Mouse (Mus musculus) kidney, adult 2 months (tissue): Measurements from ENCODE around the gene Exoc5.

Experiments
- CTCF ChIP-seq: fragments of 200-500 bp; conservative IDR thresholded peaks from 2 replicates; pipeline ENCODE4 v1.5.1; 2011; ENCODE audit warnings: low read depth, mild to moderate bottlenecking, control low read depth, low read length, moderate library complexity, mixed read lengths; ENCODE audit not compliant: insufficient read depth, insufficient read length
- POLR2A ChIP-seq: fragments of 200-500 bp; IDR thresholded peaks from one replicate; pipeline ENCODE4 v1.6.1; 2011; ENCODE audit warnings: low read depth, low read length, control low read depth

DNA sequence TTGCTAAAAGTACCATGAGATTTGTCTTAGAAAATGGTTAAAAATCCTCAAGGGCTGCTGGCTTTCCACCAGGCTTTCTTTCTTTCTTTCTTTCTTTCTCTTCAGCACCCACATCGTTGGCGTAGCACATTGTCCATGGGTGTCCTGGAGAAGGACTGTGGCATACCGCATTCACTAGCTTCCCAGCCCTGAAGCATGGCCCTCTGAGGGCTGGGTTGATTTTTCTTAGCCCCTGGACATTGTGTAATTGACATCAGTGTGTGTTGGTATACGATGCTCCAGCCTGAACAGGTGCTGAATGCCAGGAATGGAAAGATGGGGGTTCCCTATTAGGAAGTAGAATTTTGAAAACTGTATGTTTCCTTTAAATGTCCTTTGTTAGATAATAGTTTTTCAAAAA, 24.8 kb upstream of the Exoc5 start:
- TF ChIP-seq CTCF (no peak), POLR2A (no peak)
